Mouse (Mus musculus) CD8-positive naive resting alpha-beta T cell, adult 2 months (primary cell): ENCODE results near the gene Tnpo3.

Source experiments
- DNase-seq, 2 experiments: peaks; one replicate each; pipeline ENCODE4 v3.0.0; 2022; ENCODE audit warnings: low read depth in 2 of 2, low spot score in 2 of 2

Gene Tnpo3

DNA sequence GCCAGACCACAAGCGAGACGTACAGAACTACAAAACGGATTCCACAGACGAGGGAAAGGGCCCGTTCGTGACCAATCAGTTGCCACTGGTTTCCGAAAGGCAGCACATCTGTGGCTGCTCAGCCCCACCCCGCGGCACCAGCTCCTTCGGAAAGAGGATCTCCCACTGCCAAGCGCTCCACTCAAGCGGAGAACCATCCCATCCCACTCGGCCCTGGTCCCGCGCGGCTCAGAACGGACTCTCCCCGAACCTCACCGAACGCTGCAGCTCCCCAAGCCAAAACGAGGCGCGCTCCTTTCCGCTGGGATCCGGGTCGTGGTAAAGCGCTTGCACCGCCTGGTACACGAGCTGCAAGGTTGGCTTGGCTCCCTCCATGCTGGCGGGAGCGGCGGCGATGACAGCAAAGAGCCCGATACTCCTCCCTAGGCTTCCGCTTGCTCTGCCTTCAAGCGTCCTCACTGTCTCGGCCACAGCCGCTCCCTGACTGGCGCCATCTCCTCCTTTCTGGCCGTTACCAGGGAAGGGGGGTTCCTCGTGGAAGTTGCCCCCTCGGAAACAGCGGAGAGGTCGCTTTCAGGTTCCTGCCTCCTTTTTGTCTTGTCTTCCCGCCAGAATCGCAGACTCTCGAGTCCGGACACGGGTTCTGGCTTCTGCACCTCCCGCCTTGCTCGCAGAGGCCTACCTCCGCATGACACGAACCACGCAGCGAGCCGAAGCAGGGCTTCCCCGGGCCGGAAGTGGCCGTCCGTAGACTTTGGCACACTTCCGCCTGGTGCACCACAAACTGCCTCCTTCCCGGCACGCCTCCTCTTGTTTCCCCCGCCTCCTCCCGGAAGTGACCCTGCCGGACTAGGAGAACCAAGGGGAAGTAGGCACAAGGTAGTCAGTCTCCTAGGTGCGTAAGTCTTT, at the start of gene Tnpo3:
Gene Tnpo3 (minus strand): TSS at position 777 of the 909 bp plus-strand sequence.
- DNase-seq, result peak; percentile 90 to 93

DNA sequence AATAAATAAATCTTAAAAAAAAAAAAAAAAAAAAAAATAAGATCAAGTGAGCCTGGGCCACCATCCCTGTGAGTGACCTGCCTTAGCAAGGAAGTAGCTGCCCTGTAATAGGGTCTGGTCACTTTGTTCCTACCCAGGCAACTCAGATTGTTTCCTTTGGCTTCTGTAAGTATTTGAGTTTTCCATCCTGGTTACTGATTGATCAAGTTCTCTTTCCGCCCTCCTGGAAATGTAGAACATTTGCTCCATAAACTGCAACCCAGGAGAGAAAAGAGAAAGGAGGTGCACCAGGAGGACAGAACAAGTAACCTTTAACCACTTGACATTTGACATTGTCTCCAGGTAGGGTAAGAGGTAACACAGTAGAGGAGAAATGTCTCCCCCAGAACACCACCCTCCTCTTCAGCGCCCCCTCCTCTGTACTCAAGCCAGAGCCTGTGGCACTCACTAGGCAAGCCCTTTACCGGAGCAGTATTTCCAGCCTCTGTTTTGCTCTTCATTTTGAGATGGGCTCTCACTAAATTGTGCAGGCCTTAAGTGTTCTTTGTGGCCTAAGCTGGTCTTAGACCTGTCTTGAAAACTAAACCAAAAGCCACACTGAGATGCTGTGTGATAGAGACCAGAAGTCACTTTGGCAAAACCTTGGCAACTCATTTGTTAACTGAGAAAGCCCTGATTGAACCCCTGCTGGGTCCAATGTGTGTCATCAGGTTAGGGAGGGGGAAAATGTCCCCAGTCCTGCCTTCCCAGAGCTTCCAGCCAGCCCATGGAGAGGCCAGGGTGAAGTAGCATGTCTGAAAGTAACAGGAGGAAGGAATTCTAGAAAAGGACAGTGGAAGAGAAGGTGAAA, 49.2 kb upstream of the Tnpo3 start:
- no peak for DNase-seq

DNA sequence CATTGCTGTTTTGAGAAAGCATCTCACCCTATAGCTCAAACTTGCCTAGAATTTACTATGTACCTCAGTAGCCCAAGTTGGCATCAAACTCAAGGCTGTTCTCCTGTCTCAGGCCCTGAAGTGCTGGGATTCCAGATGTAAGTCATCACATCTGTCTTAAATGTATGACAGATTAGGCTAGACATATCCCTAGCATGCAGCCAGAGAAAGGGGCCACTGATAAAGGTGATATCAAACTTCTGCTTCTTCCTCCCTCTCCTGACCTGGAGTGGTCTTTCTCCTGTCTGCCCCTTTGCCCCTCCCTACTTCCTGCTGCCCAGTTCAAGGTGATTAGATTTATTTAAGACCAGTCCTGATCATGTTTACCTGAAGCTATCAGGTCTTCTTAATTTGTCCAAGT, 43.6 kb upstream of the Tnpo3 start:
- DNase-seq, result no peak

DNA sequence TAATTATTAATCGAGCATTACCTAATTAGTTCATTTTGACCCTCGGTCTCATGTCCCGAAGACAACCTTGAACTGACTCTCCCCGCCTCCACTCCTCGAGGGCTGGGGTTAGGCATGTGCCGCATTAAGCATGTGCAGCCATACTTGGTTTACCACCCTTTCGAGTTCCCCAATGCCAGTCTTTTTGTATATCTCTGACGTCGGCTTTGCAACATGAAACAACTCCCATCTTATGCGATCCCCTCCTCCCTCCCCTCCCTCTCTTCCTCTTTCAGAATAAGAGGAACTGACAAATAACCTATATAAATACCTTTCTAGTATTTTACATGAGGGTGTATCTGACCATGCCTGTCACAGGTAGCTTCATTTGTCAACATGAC, 40.5 kb upstream of the Tnpo3 start:
- DNase-seq, result no peak

DNA sequence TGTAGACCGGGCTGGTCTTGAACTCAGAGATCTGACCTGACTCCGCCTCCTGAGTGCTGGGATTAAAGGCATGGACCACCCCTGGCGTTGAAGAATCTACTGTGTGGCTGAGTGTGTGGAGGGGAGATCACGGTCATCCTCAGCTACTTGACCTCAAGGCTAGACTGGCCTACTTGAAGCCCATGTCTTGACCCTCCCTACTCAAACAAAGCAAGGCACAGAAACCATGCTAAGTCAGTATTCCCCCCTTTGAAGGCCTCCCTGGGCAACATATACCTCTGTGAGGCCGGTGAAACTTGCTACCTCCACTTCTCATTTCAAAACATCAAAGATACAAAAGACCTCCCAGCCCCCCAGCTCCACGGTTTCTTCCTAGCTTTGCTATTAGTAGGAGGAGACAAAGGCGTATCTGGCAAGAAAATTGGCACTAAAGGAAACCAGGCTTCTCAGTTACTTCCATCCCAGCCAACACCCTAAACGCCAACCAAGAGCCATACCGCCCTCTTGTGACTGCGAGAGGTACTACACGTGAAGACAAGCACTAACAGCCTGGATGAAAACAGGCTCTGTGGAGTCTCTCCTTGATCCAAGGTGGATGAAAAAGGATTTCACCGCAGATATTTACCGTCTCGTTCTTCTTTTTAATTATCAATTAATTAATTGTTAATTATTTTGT, 39.9 kb upstream of the Tnpo3 start:
- peak; percentile 74 to 82 for DNase-seq

DNA sequence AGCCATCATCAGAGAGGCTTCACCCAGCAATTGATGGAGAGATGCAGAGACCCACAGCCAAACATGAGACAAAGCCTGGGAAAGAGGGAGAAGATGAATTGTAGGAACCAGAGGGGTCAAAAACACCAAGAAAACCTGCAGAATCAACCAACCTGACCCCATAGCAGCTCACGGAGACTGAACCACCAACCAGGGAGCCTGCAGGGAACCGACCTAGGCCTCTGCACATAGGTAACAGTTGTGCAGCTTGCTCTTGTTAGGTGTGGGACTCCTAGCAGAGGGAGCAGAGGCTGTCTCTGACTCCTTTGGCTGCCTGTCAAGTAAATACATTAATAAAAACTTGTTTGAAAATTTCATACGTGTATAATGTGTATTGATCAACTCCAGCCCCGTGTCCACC, 32.1 kb upstream of the Tnpo3 start:
- no peak for DNase-seq

DNA sequence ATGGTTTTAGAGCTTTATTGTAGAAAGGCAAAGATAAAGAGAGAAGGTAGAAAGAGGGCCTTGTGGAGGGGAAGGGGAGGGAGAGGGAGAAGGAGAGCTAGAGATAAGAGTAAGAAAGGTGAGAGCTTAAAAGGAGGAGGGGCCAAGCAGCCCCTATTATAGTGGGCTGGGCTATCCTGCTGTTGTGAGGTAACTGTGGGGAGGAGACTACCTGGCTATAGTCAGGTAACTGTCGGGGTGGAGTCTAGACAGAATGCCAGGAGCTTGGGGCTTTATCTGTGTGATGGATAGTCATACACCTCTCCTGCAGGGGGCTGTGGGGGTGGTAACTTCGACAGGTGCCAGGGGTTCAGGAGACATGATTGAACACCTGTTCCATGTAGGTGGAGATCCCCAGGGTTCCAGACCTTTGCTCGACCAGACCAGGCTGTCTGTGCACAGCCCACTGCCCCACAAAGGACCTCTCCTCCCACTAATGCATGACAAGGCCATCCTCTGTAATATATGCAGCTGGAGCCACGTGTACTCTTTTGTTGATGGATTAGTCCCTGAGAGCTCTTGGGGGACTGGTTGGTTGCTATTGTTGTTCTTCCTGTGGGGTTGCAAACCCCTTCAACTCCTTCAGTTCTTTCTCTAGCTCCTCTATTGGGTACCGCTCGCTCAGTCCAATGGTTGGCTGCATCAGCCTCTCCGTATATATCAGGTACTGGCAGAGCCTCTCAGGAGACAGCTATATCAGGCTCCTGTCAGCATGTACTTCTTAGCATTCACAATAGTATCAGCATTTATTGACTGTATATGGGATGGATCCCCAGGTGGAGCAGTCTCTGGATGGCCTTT, 30.1 kb upstream of the Tnpo3 start:
- DNase-seq, result no peak

DNA sequence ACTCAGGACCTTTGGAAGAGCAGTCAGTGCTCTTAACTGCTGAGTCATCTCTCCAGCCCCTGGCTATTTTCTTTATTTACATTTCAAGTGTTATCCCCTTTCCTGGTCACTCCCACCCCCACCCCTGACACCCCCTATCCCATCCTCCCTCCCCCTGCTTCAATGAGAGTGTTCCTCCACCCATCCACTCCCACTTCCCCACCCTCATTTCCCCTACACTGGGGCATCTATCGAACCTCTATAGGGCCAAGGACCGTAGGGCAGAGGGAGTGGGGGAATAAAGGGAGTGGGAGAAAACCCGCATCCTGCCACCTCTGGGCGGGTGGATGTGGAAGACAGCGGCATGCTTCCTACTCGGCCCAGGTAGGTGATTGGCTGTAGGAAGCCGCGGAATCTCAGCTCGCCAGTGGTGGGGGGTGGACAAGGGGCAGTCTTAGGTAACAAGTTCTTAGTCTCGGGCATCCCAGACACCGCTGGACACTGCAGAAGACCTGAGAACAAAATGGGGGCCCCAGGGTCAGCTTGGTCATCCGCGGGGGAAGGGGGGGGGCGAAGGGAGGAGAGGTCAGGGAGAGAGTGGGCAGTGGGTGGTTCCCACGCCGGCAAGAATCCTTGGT, 29.3 kb upstream of the Tnpo3 start:
- no peak for DNase-seq

DNA sequence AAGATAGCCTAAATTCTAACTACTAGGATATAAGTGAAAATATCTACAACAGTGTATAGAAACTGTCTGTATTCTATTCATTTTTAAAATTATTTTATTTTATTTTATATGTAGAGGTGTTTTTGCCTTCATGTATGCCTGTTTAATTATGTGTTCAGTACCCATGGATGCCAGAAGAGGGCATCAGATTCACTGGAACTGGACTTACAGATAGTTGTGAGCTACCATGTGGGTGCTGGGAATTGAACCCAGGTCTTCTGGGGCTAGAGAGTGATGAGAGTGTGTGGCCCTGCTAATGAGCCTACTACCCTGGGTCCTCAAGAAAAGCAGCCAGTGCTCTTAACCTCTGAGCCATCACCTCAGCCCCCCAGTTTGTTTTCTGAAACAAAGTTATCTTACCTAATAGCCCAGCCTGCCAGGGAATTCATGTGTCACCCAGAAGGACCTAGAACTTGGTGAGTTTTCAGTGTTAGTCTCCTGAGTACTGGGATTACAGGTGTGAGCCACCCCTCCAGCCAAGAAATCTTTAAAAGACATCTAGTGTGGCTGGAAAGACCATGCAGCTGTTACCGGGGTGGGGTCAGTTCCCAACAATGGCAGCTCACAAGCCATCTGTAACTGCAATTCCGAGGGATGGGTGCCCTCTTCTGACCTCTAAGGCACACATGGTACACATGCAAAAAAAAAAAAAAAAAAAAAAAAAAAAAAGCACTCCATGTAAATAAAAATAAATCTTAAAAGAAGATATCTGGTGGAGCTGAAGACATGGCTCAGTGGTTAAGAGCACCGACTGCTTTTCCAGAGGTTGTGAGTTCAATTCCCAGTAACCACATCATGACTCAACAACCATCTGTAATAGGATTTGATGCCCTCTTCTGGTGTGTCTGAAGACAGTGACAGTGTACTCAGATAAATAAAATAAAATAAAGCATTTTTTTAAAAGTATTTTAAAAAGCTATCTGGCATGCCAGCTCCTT, 28.0 kb upstream of the Tnpo3 start:
- no peak for DNase-seq

DNA sequence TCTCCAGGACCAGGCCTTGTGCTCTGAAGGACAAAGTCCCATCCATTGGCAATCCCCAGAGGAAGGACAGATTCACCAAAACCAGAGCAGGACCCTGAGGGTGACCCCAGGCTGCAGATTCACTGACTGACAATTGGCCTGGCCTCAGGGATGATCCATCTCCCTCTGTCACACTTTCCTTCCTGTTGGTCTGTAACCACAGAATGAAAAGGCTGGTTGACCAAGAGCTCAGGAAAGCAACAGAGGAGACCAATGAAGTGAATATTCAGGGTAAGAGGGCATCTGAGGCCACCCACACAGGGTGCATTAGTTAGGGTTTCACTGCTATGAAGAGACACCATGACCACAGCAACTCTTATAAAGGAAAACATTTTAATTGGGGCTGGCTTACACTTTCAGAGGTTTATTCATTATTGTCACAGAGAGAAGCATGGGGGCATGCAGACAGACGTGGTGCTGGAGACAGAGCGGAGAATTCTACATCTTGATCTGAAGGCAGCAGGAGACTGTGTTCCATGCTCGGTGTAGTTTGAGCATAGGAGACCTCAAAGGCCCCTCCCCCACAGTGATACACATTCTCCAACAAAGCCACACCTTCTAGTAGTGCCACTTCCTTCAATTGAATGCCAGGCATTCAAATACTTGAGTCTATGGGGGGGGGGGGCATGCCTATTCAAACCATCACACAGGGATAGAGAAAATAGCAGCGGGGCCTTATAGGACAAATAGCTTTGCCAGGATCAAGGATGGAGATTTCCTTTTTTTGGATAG, 26.8 kb upstream of the Tnpo3 start:
- DNase-seq, result no peak

DNA sequence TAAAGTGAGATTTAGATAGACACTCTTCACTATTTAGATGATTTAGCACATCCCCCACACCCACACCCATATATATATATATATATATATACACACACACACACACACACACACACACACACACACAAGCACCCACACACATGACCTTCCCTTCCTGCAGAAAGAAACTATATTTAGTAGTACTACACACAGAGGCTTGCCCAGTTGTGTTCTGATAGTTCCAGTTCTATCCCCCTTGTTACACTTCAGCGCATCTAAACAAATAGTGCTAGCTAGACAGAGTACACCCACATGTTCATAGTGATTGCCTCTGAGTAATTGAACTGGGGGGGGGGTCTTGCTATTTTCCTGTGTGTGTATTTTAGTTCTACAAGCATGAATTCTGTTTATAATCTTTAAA, 24.9 kb upstream of the Tnpo3 start:
- DNase-seq, result no peak

DNA sequence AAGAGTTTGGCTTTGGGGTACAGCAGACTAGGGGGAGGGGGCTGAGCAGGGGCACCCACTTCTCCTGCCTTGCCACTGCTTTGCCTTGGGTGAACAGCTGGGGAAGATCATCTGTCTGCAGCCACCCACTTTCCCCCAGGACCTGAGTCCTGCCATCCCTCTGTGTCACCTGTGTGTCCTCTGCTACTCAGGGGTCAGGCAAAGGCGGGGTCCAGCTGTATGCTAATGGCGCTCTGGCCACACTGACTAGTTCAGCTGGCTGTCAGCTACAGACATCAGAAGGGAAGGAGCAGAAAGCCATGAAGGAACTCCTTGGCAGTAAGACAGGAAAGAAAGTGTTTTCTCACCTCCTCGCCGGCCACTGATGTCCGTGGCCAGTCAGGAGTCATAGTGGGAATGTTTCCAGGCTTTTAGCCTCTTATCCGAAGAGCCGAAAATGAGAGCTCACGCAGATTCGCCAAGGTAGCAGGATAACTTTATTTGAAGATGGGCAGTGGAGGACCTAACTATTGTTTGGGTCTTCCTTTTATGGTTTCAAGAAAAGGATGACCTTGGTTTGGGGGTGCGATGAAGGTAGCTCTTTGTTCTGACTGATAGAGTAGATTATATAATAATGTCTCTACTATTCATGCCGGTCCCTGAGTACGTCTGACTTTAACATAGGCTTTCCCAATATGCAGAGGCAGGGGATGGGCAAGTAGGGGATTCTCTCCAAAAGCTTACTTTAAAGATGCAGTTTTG, 23.0 kb upstream of the Tnpo3 start:
- DNase-seq, result no peak

DNA sequence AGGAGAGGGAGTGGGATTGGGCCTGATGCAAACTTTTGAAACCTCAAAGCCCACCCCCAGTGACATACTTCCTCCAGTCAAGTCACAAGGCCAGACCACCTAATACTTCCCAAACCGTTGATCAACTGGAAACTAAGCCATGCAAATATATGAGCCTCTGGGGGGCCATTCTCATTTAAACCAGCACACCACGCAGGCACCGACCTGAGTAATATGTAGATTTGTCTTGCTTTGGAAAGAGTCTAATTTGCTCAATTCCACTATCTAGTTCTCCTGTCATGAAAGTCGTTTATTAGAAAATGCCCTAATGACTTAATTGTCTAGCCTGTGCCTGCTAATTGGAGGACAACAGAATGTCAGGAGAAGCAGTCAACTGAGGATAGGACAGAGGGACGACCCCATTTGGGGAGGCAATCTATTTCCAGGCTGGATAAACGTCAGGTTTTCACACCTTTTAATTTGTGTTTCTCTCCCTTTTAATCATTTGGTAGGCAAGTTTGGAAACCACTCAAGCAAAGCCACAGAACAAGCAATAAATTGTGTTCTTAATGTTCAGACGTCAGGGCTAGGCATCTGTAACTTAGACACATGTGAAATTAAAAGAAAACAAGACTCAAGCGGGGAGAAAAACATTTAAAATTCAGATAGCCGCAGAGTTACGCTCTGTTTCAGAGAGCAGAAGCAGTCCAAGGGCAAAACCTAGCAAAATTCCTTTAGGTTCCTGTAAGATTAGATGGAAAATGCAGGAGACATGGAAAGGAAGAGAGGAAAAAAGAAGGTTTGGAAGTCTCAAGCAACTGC, 22.3 kb upstream of the Tnpo3 start:
- no peak for DNase-seq

DNA sequence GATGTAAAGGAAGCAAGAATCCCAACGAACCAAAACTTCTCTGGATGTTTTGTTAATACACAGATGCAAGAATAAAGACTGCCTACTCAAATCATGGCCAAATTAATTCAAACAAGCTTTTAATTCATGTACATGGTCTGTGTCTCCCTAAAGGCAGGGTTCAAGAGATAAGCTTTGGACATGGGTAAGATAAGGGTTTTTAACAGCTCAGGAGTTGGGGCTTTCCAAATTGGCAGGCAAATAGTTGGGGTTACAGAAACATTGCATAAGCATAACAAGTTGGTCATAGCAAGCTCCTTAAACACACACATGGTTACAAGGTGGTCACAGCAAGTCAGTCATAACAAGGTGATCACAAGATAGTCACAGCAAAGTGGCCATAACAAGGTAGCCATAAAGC, 20.5 kb upstream of the Tnpo3 start:
- DNase-seq, result no peak

DNA sequence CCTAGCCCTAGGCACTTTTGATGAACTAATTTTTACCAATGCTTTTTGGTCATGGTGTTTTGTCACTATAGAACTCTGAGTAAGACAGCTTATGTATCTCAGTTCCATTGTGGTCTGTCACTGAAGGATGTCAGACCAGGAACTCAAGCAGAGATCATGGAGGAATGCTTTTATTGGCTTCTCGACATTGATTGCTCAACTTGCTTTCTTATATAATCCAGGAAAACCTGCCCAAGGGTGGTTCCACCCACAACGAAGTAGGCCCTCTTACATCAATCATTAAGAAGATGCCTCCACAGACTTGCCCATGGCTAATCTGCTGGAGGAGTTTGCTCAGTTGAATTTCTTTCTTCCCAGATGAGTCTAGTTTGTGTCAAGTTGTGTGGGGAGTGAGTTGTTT, 18.1 kb upstream of the Tnpo3 start:
- no peak for DNase-seq

DNA sequence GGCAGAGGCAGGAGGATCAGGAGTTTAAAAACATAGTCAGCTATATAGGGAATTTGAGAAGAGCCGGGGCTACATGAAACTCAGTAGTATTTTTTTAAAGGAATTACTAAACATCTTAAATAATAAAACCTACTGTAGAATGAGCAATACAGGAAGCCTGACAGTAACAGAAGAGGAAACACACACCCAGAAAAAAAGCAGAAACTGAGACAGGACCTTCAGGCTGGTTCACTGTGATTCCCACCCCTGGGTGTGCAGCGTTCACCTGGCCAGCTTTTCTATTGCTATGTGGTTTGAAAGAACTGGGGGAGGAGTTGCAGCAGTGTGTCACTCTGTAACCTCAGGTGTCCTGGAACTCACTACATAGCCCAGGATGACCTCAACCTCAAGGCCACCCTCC, 14.2 kb upstream of the Tnpo3 start:
- DNase-seq, result no peak

DNA sequence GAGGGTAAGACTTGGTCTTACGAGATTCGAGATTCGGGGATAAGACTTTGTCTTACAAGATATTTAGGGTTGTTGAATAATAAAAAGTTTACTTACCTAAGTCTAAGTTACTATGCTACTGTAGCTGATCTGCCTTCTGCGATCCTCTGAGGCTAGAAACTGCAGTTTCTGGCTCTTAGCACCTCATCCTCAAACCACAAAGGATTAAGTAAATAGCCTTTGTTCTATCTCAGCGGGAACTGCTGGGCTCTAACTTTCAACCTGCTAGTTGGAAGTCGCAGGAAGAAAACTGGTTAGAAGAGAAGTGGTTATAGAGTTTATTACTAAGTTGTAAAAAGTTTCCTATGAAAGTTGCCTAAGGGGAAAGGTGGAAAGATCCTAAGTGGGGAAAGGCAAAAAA, 12.6 kb upstream of the Tnpo3 start:
- DNase-seq, result no peak
